ENCODE assay signal across 11 mouse cellular contexts in the genomic region with DNA sequence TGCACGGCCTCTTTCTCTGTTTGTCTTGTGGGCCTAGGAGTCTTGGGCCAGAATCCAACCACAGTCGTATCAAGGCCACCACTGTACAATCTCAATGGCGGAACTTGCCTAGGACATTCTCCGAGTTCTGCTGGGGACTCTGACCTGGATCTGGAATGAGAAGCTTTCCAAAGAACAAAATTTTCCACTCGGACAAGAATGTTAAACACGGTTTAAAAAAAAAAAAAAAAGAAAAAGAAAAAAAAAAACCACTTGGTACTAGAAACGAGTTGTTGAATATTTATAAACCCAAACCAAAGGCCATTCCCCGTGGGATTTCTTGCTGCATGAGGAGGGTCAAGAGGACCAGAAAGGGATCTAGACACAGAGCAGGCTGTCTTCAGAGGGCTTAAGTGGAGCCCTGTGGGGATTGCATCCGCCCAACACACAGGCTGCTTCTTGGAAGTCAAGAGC. TPM values are rescaled to one million over a fixed set of nuclear protein-coding genes. Genes with fewer than 3 reads are reported as not detected.
A peak's percentile ranks its signal among the peaks of the same experiment; 100 is the strongest.
DNase-seq lines count a peak whose midpoint lies in the region; ATAC-seq and TF ChIP-seq lines count a peak whose summit lies in the region.
"Had no signal": no experiment of that assay in that cellular context is flagged by ENCODE, and none has a peak within 500 bp of the region (broad histone marks: within the 10 kb centered on the region; RNA-seq: fewer than 3 reads in every experiment).

No protein-coding gene starts in this region.

- H3K4me2 ChIP-seq in hindbrain, postnatal 0 days (ENCODE audit: low read depth, low read length): no peak overlapping the region
- no peak overlapping the region for H3K4me2 ChIP-seq in hindbrain, embryonic 11.5 days (replicated peaks; ENCODE audit: low read depth, low read length)
- no peak overlapping the region for H3K4me2 ChIP-seq in stomach, postnatal 0 days (replicated peaks; ENCODE audit: low read depth)
- no peak overlapping the region for H3K4me2 ChIP-seq in liver, embryonic 11.5 days

- no peak overlapping the region for H3K27ac ChIP-seq in hindbrain, postnatal 0 days
- H3K27ac ChIP-seq in hindbrain, embryonic 11.5 days (ENCODE audit: low read depth, low read length): no peak overlapping the region
- H3K27ac ChIP-seq in testis, adult 2 months (ENCODE audit: control insufficient read depth, insufficient read depth, low read depth, low read length): peak overlapping the region; percentile 45
- 0 out of 2 replicates have a peak overlapping the region, but pooled peaks have one; percentile 30 for H3K27ac ChIP-seq in stomach, postnatal 0 days (replicated peaks)
- no peak overlapping the region for H3K27ac ChIP-seq in liver, embryonic 11.5 days (ENCODE audit: low read depth, low read length)

- peaks cover 11% of the 10 kb centered on the region; the same call in 1 of the 2 replicates for H3K4me1 ChIP-seq in hindbrain, postnatal 0 days (ENCODE audit: insufficient read depth, low read length)
- H3K4me1 ChIP-seq in hindbrain, embryonic 11.5 days (replicated peaks; ENCODE audit: control insufficient read depth, insufficient read depth, low read length): no peaks in the 10 kb centered on the region
- no peaks in the 10 kb centered on the region; the same call in 1 of the 2 replicates for H3K4me1 ChIP-seq in testis, adult 2 months (ENCODE audit: control insufficient read depth, insufficient read depth, low read length)
- peaks cover 4% of the 10 kb centered on the region; the same call in 1 of the 2 replicates for H3K4me1 ChIP-seq in stomach, postnatal 0 days (replicated peaks; ENCODE audit: control insufficient read depth, insufficient read depth)
- H3K4me1 ChIP-seq in liver, embryonic 11.5 days (replicated peaks; ENCODE audit: control insufficient read depth, insufficient read depth, low read length): no peaks in the 10 kb centered on the region

- no peak for TF ChIP-seq EP300 in stomach, postnatal 0 days (optimal IDR thresholded peaks at IDR 0.05)

- H3K36me3 ChIP-seq in hindbrain, postnatal 0 days (ENCODE audit: insufficient read depth, low read length): no peaks in the 10 kb centered on the region
- H3K36me3 ChIP-seq in hindbrain, embryonic 11.5 days (ENCODE audit: control insufficient read depth, insufficient read depth, low read length): no peaks in the 10 kb centered on the region
- H3K36me3 ChIP-seq in testis, adult 2 months (ENCODE audit: control insufficient read depth, insufficient read depth, low read length): no peaks in the 10 kb centered on the region
- H3K36me3 ChIP-seq in stomach, postnatal 0 days (ENCODE audit: control insufficient read depth, insufficient read depth, low read length): no peaks in the 10 kb centered on the region
- no peaks in the 10 kb centered on the region for H3K36me3 ChIP-seq in liver, embryonic 11.5 days (ENCODE audit: control insufficient read depth, insufficient read depth, low read length)
- H3K36me3 ChIP-seq: G1E had no signal

- H3K4me3 ChIP-seq in hindbrain, postnatal 0 days (ENCODE audit: low read length): no peak overlapping the region
- H3K4me3 ChIP-seq in hindbrain, embryonic 11.5 days (ENCODE audit: low read depth, low read length): no peak overlapping the region
- H3K4me3 ChIP-seq in testis, adult 2 months (ENCODE audit: control insufficient read depth, low read depth, low read length): no peak overlapping the region
- no peak overlapping the region for H3K4me3 ChIP-seq in stomach, postnatal 0 days (ENCODE audit: low read depth, low read length)
- no peak overlapping the region for H3K4me3 ChIP-seq in liver, embryonic 11.5 days (ENCODE audit: low read depth, low read length)

- TF ChIP-seq CTCF in hindbrain, postnatal 0 days (IDR thresholded peaks at IDR 0.05; ENCODE audit: low read depth): no peak
- no peak for TF ChIP-seq CTCF in testis, adult 2 months (IDR thresholded peaks at IDR 0.05; ENCODE audit: control insufficient read depth, insufficient read depth, insufficient replicate concordance, low read depth, low read length)
- TF ChIP-seq CTCF in stomach, postnatal 0 days (IDR thresholded peaks at IDR 0.05; ENCODE audit: low read depth): no peak

- peak; percentile 23 for DNase-seq in hindbrain, postnatal 0 days (ENCODE audit: low spot score)
- DNase-seq in hindbrain, embryonic 11.5 days (ENCODE audit: low spot score): no peak
- no peak for DNase-seq in testis, postnatal 10 days (ENCODE audit: low spot score)
- DNase-seq in kidney, postnatal 25 days: peak; percentile 61 to 71
- no peak for DNase-seq in stomach, postnatal 0 days (ENCODE audit: low spot score)
- DNase-seq in liver, embryonic 11.5 days (ENCODE audit: low spot score): no peak
- DNase-seq: heart, postnatal 36 days had no signal

- no peaks in the 10 kb centered on the region for H3K9me3 ChIP-seq in hindbrain, postnatal 0 days (ENCODE audit: low read length)
- H3K9me3 ChIP-seq in hindbrain, embryonic 11.5 days (ENCODE audit: control insufficient read depth, low read length): no peaks in the 10 kb centered on the region
- H3K9me3 ChIP-seq in stomach, postnatal 0 days (ENCODE audit: control insufficient read depth, low read length): no peaks in the 10 kb centered on the region
- no peaks in the 10 kb centered on the region for H3K9me3 ChIP-seq in liver, embryonic 11.5 days (ENCODE audit: control insufficient read depth, low read length)

- no peak overlapping the region for H3K9ac ChIP-seq in hindbrain, postnatal 0 days (replicated peaks; ENCODE audit: low read length)
- H3K9ac ChIP-seq in hindbrain, embryonic 11.5 days (ENCODE audit: low read depth, low read length): no peak overlapping the region
- no peak overlapping the region for H3K9ac ChIP-seq in stomach, postnatal 0 days (ENCODE audit: low read length)
- H3K9ac ChIP-seq in liver, embryonic 11.5 days (ENCODE audit: low read depth, low read length): no peak overlapping the region

- 49% methylated on average over 9 of the region's 9 CpGs for WGBS in hindbrain, postnatal 0 days
- 78% methylated on average over 9 of the region's 9 CpGs for WGBS in hindbrain, embryonic 11.5 days
- WGBS in stomach, postnatal 0 days: 35% methylated on average over 9 of the region's 9 CpGs
- WGBS in liver, embryonic 11.5 days: 59% methylated on average over 9 of the region's 9 CpGs

- no peaks in the 10 kb centered on the region for H3K27me3 ChIP-seq in hindbrain, postnatal 0 days (ENCODE audit: insufficient read depth, low read length)
- no peaks in the 10 kb centered on the region for H3K27me3 ChIP-seq in hindbrain, embryonic 11.5 days (ENCODE audit: control insufficient read depth, insufficient read depth, low read length)
- no peaks in the 10 kb centered on the region for H3K27me3 ChIP-seq in testis, adult 2 months (ENCODE audit: control insufficient read depth, insufficient read depth, low read length)
- no peaks in the 10 kb centered on the region for H3K27me3 ChIP-seq in stomach, postnatal 0 days (ENCODE audit: control insufficient read depth, insufficient read depth, low read length)
- no peaks in the 10 kb centered on the region for H3K27me3 ChIP-seq in liver, embryonic 11.5 days (replicated peaks; ENCODE audit: control insufficient read depth, insufficient read depth, low read length)

- ATAC-seq in hindbrain, postnatal 0 days: no peak
- ATAC-seq in hindbrain, embryonic 11.5 days (ENCODE audit: low FRiP score): no peak
- ATAC-seq in stomach, postnatal 0 days (ENCODE audit: low FRiP score, low TSS enrichment): no peak
- no peak for ATAC-seq in activated CD4-positive, CD25-positive, alpha-beta regulatory T cell, adult 4 months
- ATAC-seq in liver, embryonic 11.5 days (replicated peaks; ENCODE audit: low FRiP score): no peak

- TF ChIP-seq POLR2A in testis, adult 2 months (IDR thresholded peaks at IDR 0.05; ENCODE audit: control insufficient read depth, low read depth, low read length): no peak

RNA-seq across cellular contexts. Expression of a gene that starts 29.9 kb away (rescaled TPM):
- total RNA-seq in hindbrain, postnatal 0 days (2014; rRNA removed): 12.9 and 24.5 TPM in 2 replicates
- polyA plus RNA-seq in hindbrain, postnatal 0 days (2015; fragmentation: Nextera tagmentation; extraction: Ambion mirVana): 2.2 and 3.2 TPM in 2 replicates
- polyA plus RNA-seq in hindbrain, embryonic 11.5 days (2014; fragmentation: Nextera tagmentation; extraction: Ambion mirVana): 3.9 and 4.0 TPM in 2 replicates
- polyA plus RNA-seq in testis, adult 2 months (2012; rRNA removed): 27.7 and 33.5 TPM in 2 replicates
- polyA plus RNA-seq in stomach, postnatal 0 days (2015; fragmentation: Nextera tagmentation; extraction: Ambion mirVana): 2.5 and 3.2 TPM in 2 replicates
- under 1 TPM in 1 of 2 experiments, not detected in 1; 0.13 TPM for polyA plus RNA-seq in activated CD4-positive, CD25-positive, alpha-beta regulatory T cell, adult 4 months (2017; shearing (Covaris generic))
- 2.2 and 2.6 TPM in 2 replicates for polyA plus RNA-seq in liver, embryonic 11.5 days (2014; fragmentation: Nextera tagmentation; extraction: Ambion mirVana)
- total RNA-seq: megakaryocyte progenitor cell, adult 5-6 weeks had no signal
- polyA plus RNA-seq: G1E had no signal

Comparison
In these comparisons a context has a peak if more than half of its experiments do, and no peak if none do; other contexts are left out.
1. DNase-seq: peak in hindbrain, postnatal 0 days (single experiment) and kidney, postnatal 25 days (2 of 2); none in hindbrain, embryonic 11.5 days (single experiment), testis, postnatal 10 days (single experiment), stomach, postnatal 0 days (single experiment) and liver, embryonic 11.5 days (single experiment).
2. H3K27ac ChIP-seq: peak in testis, adult 2 months (single experiment) and stomach, postnatal 0 days (single experiment); none in hindbrain, postnatal 0 days (single experiment), hindbrain, embryonic 11.5 days (single experiment) and liver, embryonic 11.5 days (single experiment).